Mouse (Mus musculus): ENCODE measurements around the gene Iqsec1.

DNA sequence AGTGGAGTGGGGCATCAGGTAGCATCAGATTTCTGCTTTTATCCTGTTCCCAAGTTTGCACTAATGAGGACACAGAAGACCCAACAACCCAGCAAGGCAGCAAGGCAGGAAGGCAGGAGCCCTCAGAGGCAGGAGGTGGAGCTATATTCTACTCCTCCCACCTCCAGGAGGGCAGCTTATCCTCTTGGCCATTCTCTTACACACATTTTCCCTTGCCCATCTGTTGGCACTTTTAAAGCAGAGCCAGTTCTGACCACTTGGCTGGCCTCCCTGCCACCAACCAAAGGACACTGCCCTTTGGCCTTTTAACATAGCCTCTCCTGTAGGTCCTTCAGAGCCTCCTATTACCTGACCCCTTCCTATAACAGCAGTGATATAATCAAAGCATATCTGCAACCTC is 286.3 kb downstream of the Iqsec1 start:
- no peak for TF ChIP-seq CTCF (IDR thresholded peaks at IDR 0.05; ENCODE audit: extremely low read depth, insufficient read depth, insufficient read length, insufficient replicate concordance)
- TF ChIP-seq POLR2A (IDR thresholded peaks at IDR 0.05; ENCODE audit: low read depth, low read length) = no peak

Measured in spleen, adult 2 months (tissue).